Mouse (Mus musculus): Measurements from ENCODE around the gene Dynll1. TPM values are rescaled to one million over a fixed set of nuclear protein-coding genes. Genes with fewer than 3 reads are reported as not detected.

Dynll1 gene
- polyA plus RNA-seq, 1 experiment from 2014 or later = 1,439 TPM

GRCm38 (mm10) chr5:115261141-115261540 is 39.7 kb downstream of the Dynll1 start:
- Histone ChIP-seq H3K27me3 (no peaks in the 10 kb centered on the region), H3K9ac (no peak overlapping the region), H3K4me2 (no peak overlapping the region), H3K27ac (no peak overlapping the region), H3K4me3 (no peak overlapping the region), H3K9me3 (no peaks in the 10 kb centered on the region), H3K4me1 (peaks cover 3% of the 10 kb centered on the region; the same call in 1 of the 2 replicates), H3K36me3 (peaks cover 45% of the 10 kb centered on the region)
- no peak for ATAC-seq (ENCODE audit: borderline replicate concordance, extremely low read depth, low FRiP score, low TSS enrichment)
- 86% methylated on average over 8 of the region's 8 CpGs for WGBS

- H3K4me1 ChIP-seq = no peaks in the 10 kb centered on the region
- H3K4me3 ChIP-seq = no peak overlapping the region
- no peak overlapping the region for H3K4me2 ChIP-seq
- H3K27me3 ChIP-seq = no peaks in the 10 kb centered on the region
- peaks cover 52% of the 10 kb centered on the region for H3K36me3 ChIP-seq
- H3K27ac ChIP-seq = no peak overlapping the region
- no peaks in the 10 kb centered on the region for H3K9me3 ChIP-seq
- H3K9ac ChIP-seq = no peak overlapping the region
- 83% methylated on average over 6 of the region's 6 CpGs for WGBS
- no peak for ATAC-seq (ENCODE audit: borderline replicate concordance, extremely low read depth, low FRiP score, low TSS enrichment)
These were observed 40.4 kb downstream of the Dynll1 start for GRCm38 (mm10) chr5:115260356-115260755.

- no peaks in the 10 kb centered on the region for H3K27me3 ChIP-seq
- no peak overlapping the region for H3K9ac ChIP-seq
- H3K4me1 ChIP-seq = no peaks in the 10 kb centered on the region
- H3K36me3 ChIP-seq = peaks cover 53% of the 10 kb centered on the region
- no peak overlapping the region for H3K4me2 ChIP-seq
- H3K27ac ChIP-seq = no peak overlapping the region
- H3K9me3 ChIP-seq = no peaks in the 10 kb centered on the region
- WGBS = 87% methylated on average over 10 of the region's 10 CpGs
- no peak overlapping the region for H3K4me3 ChIP-seq
- no peak; the same call in 1 of the 2 replicates for ATAC-seq (ENCODE audit: borderline replicate concordance, extremely low read depth, low FRiP score, low TSS enrichment)
These were observed 43.8 kb downstream of the Dynll1 start for GRCm38 (mm10) chr5:115256909-115257546.

- no peak overlapping the region for H3K27ac ChIP-seq
- H3K9me3 ChIP-seq = no peaks in the 10 kb centered on the region
- H3K36me3 ChIP-seq = peaks cover 66% of the 10 kb centered on the region
- H3K4me2 ChIP-seq = no peak overlapping the region
- H3K9ac ChIP-seq = no peak overlapping the region
- H3K4me3 ChIP-seq = no peak overlapping the region
- H3K27me3 ChIP-seq = no peaks in the 10 kb centered on the region
- 76% methylated on average over 1 of the region's 1 CpGs for WGBS
- no peaks in the 10 kb centered on the region for H3K4me1 ChIP-seq
- no peak for ATAC-seq (ENCODE audit: borderline replicate concordance, extremely low read depth, low FRiP score, low TSS enrichment)
These were observed 45.3 kb downstream of the Dynll1 start for GRCm38 (mm10) chr5:115255472-115255871.

Other genes with a start within 250 kb of the Dynll1 start
- 26.9 and 32.3 TPM in 2 replicates for gene Gm10401, start 202.7 kb downstream of the Dynll1 start, polyA plus RNA-seq (2015; fragmentation: Nextera tagmentation; extraction: Ambion mirVana)
- 76.3 and 76.4 TPM in 2 replicates for gene Acads, start 181.7 kb downstream of the Dynll1 start, polyA plus RNA-seq (2015; fragmentation: Nextera tagmentation; extraction: Ambion mirVana)
- gene Unc119b, start 166.0 kb downstream of the Dynll1 start, polyA plus RNA-seq (2015; fragmentation: Nextera tagmentation; extraction: Ambion mirVana) = 39.9 and 41.0 TPM in 2 replicates
- 75.4 and 77.0 TPM in 2 replicates for gene Mlec, start 142.8 kb downstream of the Dynll1 start, polyA plus RNA-seq (2015; fragmentation: Nextera tagmentation; extraction: Ambion mirVana)
- gene Cabp1, start 106.6 kb downstream of the Dynll1 start, polyA plus RNA-seq (2015; fragmentation: Nextera tagmentation; extraction: Ambion mirVana) = 1.4 and 2.1 TPM in 2 replicates
- gene Pop5, start 65.2 kb downstream of the Dynll1 start, polyA plus RNA-seq (2015; fragmentation: Nextera tagmentation; extraction: Ambion mirVana) = 105 and 112 TPM in 2 replicates
- 141 and 150 TPM in 2 replicates for gene Rnf10, start 28.1 kb downstream of the Dynll1 start, polyA plus RNA-seq (2015; fragmentation: Nextera tagmentation; extraction: Ambion mirVana)
- gene Coq5, start 21.3 kb downstream of the Dynll1 start, polyA plus RNA-seq (2015; fragmentation: Nextera tagmentation; extraction: Ambion mirVana) = 37.6 and 40.4 TPM in 2 replicates
- 262 and 286 TPM in 2 replicates for gene Srsf9, start 26.2 kb upstream of the Dynll1 start, polyA plus RNA-seq (2015; fragmentation: Nextera tagmentation; extraction: Ambion mirVana)
- 20.7 and 24.2 TPM in 2 replicates for gene Gatc, start 40.2 kb upstream of the Dynll1 start, polyA plus RNA-seq (2015; fragmentation: Nextera tagmentation; extraction: Ambion mirVana)
- 65.4 and 66.0 TPM in 2 replicates for gene Triap1, start 40.2 kb upstream of the Dynll1 start, polyA plus RNA-seq (2015; fragmentation: Nextera tagmentation; extraction: Ambion mirVana)
- gene Cox6a1, start 48.0 kb upstream of the Dynll1 start, polyA plus RNA-seq (2015; fragmentation: Nextera tagmentation; extraction: Ambion mirVana) = 891 and 915 TPM in 2 replicates
- 9.4 and 9.7 TPM in 2 replicates for gene Msi1, start 128.6 kb upstream of the Dynll1 start, polyA plus RNA-seq (2015; fragmentation: Nextera tagmentation; extraction: Ambion mirVana)
- gene Pla2g1b, start 165.3 kb upstream of the Dynll1 start, polyA plus RNA-seq (2015; fragmentation: Nextera tagmentation; extraction: Ambion mirVana) = 4.7 and 7.0 TPM in 2 replicates
- 27.2 and 30.4 TPM in 2 replicates for gene Sirt4, start 183.7 kb upstream of the Dynll1 start, polyA plus RNA-seq (2015; fragmentation: Nextera tagmentation; extraction: Ambion mirVana)
- gene Pxn, start 205.7 kb upstream of the Dynll1 start, polyA plus RNA-seq (2015; fragmentation: Nextera tagmentation; extraction: Ambion mirVana) = 57.1 and 58.6 TPM in 2 replicates